Mouse (Mus musculus): ENCODE measurements around the gene Castor1. TPM values are rescaled to one million over a fixed set of nuclear protein-coding genes. Genes with fewer than 3 reads are reported as not detected.
A peak's percentile ranks its signal among the peaks of the same experiment; 100 is the strongest.

The Castor1 gene
- polyA plus RNA-seq, 1 experiment from 2014 or later = 7.6 TPM

GRCm38 (mm10) chr11:4267202-4267578 is 49.2 kb downstream of the Castor1 start:
- Histone ChIP-seq H3K4me1 (ENCODE audit: insufficient read depth, low read length) (peaks cover 40% of the 10 kb centered on the region), H3K36me3 (ENCODE audit: insufficient read depth, low read length) (no peaks in the 10 kb centered on the region), H3K27ac (ENCODE audit: low read length) (no peak overlapping the region), H3K9me3 (ENCODE audit: low read length) (no peaks in the 10 kb centered on the region), H3K9ac (replicated peaks; ENCODE audit: low read length) (peak overlapping the region; percentile 73; the same call in 1 of the 2 replicates), H3K27me3 (ENCODE audit: insufficient read depth, low read length) (peaks cover 20% of the 10 kb centered on the region), H3K4me3 (ENCODE audit: low read length) (peak overlapping the region; percentile 66), H3K4me2 (replicated peaks; ENCODE audit: low read depth, low read length) (peak overlapping the region; percentile 94)
- WGBS = under 1% methylated on average over 13 of the region's 13 CpGs
- ATAC-seq (ENCODE audit: low FRiP score, low TSS enrichment) = no peak

GRCm38 (mm10) chr11:4268500-4268899 is 50.5 kb downstream of the Castor1 start:
- H3K4me3 ChIP-seq (ENCODE audit: low read length) = no peak overlapping the region
- no peak for ATAC-seq (ENCODE audit: low FRiP score, low TSS enrichment)
- peaks cover 20% of the 10 kb centered on the region for H3K27me3 ChIP-seq (ENCODE audit: insufficient read depth, low read length)
- no peak overlapping the region for H3K9ac ChIP-seq (replicated peaks; ENCODE audit: low read length)
- 86% methylated on average over 6 of the region's 6 CpGs for WGBS
- no peak overlapping the region for H3K4me2 ChIP-seq (replicated peaks; ENCODE audit: low read depth, low read length)
- H3K36me3 ChIP-seq (ENCODE audit: insufficient read depth, low read length) = no peaks in the 10 kb centered on the region
- no peaks in the 10 kb centered on the region for H3K9me3 ChIP-seq (ENCODE audit: low read length)
- peaks cover 30% of the 10 kb centered on the region for H3K4me1 ChIP-seq (ENCODE audit: insufficient read depth, low read length)
- H3K27ac ChIP-seq (ENCODE audit: low read length) = no peak overlapping the region

GRCm38 (mm10) chr11:4270744-4271459 is 52.9 kb downstream of the Castor1 start:
- H3K27me3 ChIP-seq (ENCODE audit: insufficient read depth, low read length) = peaks cover 10% of the 10 kb centered on the region; the same call in 1 of the 2 replicates
- peaks cover 16% of the 10 kb centered on the region for H3K4me1 ChIP-seq (ENCODE audit: insufficient read depth, low read length)
- H3K9ac ChIP-seq (replicated peaks; ENCODE audit: low read length) = peak overlapping the region; percentile 33; the same call in 1 of the 2 replicates
- no peak overlapping the region for H3K4me3 ChIP-seq (ENCODE audit: low read length)
- H3K9me3 ChIP-seq (ENCODE audit: low read length) = no peaks in the 10 kb centered on the region
- no peak overlapping the region for H3K4me2 ChIP-seq (replicated peaks; ENCODE audit: low read depth, low read length)
- peak; percentile 27 for ATAC-seq (ENCODE audit: low FRiP score, low TSS enrichment)
- 0 out of 2 replicates have a peak overlapping the region, but pooled peaks have one; percentile 7 for H3K27ac ChIP-seq (ENCODE audit: low read length)
- no peaks in the 10 kb centered on the region for H3K36me3 ChIP-seq (ENCODE audit: insufficient read depth, low read length)
- 29% methylated on average over 19 of the region's 20 CpGs for WGBS

- no peak for ATAC-seq (ENCODE audit: low FRiP score, low TSS enrichment)
- Histone ChIP-seq H3K9me3 (ENCODE audit: low read length) (no peaks in the 10 kb centered on the region), H3K9ac (replicated peaks; ENCODE audit: low read length) (no peak overlapping the region), H3K4me3 (ENCODE audit: low read length) (no peak overlapping the region), H3K4me2 (replicated peaks; ENCODE audit: low read depth, low read length) (no peak overlapping the region), H3K27ac (ENCODE audit: low read length) (no peak overlapping the region), H3K36me3 (ENCODE audit: insufficient read depth, low read length) (no peaks in the 10 kb centered on the region), H3K27me3 (ENCODE audit: insufficient read depth, low read length) (peaks cover 10% of the 10 kb centered on the region; the same call in 1 of the 2 replicates), H3K4me1 (ENCODE audit: insufficient read depth, low read length) (peaks cover 17% of the 10 kb centered on the region)
- WGBS = 72% methylated on average over 11 of the region's 11 CpGs
These were observed 53.5 kb downstream of the Castor1 start for GRCm38 (mm10) chr11:4271544-4271943.

Other genes starting within 250 kb of the Castor1 start
- 0.31 and 0.49 TPM in 2 replicates for gene 4930556J24Rik, start 241.4 kb upstream of the Castor1 start, polyA plus RNA-seq (2015; fragmentation: Nextera tagmentation; extraction: Ambion mirVana)
- gene Gal3st1, start 234.6 kb upstream of the Castor1 start, polyA plus RNA-seq (2015; fragmentation: Nextera tagmentation; extraction: Ambion mirVana) = 9.7 and 11.1 TPM in 2 replicates
- gene Sec14l4, start 186.8 kb upstream of the Castor1 start, polyA plus RNA-seq (2015; fragmentation: Nextera tagmentation; extraction: Ambion mirVana) = 0.41 TPM in 1 of 2 replicates, not detected in the other
- gene Sec14l3, start 153.4 kb upstream of the Castor1 start, polyA plus RNA-seq (2015; fragmentation: Nextera tagmentation; extraction: Ambion mirVana) = 1.7 TPM in 1 of 2 replicates, not detected in the other
- 18.5 and 20.1 TPM in 2 replicates for gene Mtfp1, start 122.8 kb upstream of the Castor1 start, polyA plus RNA-seq (2015; fragmentation: Nextera tagmentation; extraction: Ambion mirVana)
- gene Sec14l2, start 94.8 kb upstream of the Castor1 start, polyA plus RNA-seq (2015; fragmentation: Nextera tagmentation; extraction: Ambion mirVana) = 1.5 and 2.1 TPM in 2 replicates
- 28.9 and 30.0 TPM in 2 replicates for gene Rnf215, start 83.0 kb upstream of the Castor1 start, polyA plus RNA-seq (2015; fragmentation: Nextera tagmentation; extraction: Ambion mirVana)
- 9.4 and 10.7 TPM in 2 replicates for gene Ccdc157, start 57.9 kb upstream of the Castor1 start, polyA plus RNA-seq (2015; fragmentation: Nextera tagmentation; extraction: Ambion mirVana)
- 54.5 and 65.5 TPM in 2 replicates for gene Sf3a1, start 57.9 kb upstream of the Castor1 start, polyA plus RNA-seq (2015; fragmentation: Nextera tagmentation; extraction: Ambion mirVana)
- gene Tbc1d10a, start 31.4 kb upstream of the Castor1 start, polyA plus RNA-seq (2015; fragmentation: Nextera tagmentation; extraction: Ambion mirVana) = 49.0 and 51.3 TPM in 2 replicates
- not detected in 2 replicates for gene Osm, start 18.2 kb downstream of the Castor1 start, polyA plus RNA-seq (2015; fragmentation: Nextera tagmentation; extraction: Ambion mirVana)
- gene Lif, start 39.3 kb downstream of the Castor1 start, polyA plus RNA-seq (2015; fragmentation: Nextera tagmentation; extraction: Ambion mirVana) = 0.05 and 0.09 TPM in 2 replicates
- gene Hormad2, start 222.9 kb downstream of the Castor1 start, polyA plus RNA-seq (2015; fragmentation: Nextera tagmentation; extraction: Ambion mirVana) = 0.51 and 0.66 TPM in 2 replicates